8 mouse cellular contexts compared by ENCODE assay signal in the genomic region with DNA sequence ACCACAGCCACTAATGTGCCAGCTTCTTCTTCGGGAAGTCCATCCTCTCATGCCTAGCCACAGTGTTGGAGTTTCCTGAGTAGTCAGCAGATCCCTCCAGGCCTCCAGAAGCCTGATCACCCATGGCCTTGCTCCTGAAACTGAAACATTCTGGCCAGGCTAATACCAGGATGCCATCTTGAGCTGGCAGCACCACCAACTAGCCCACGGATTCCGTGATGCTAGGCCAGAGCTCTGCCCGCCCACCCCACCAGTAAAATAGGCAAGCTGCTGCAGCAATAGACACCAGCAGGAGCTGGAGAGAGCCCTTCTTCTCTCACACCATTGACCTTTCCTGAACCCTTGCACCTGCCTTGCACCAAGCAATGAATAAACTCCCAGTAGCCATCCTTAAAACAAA. TPM values are rescaled to one million over a fixed set of nuclear protein-coding genes. Genes with fewer than 3 reads are reported as not detected.
DNase-seq lines count a peak whose midpoint lies in the region.
"Had no signal": no experiment of that assay in that cellular context is flagged by ENCODE, and none has a peak within 500 bp of the region (broad histone marks: within the 10 kb centered on the region; RNA-seq: fewer than 3 reads in every experiment).

No protein-coding gene starts in this region.

- peak; percentile 89 for DNase-seq in heart, adult 11 months
- DNase-seq in heart, postnatal 36 days = no peak
- DNase-seq in right cerebral cortex, adult 18-20 months = peak; percentile 32
- DNase-seq in right cerebral cortex, postnatal 10 days (ENCODE audit: low spot score in 2 of 2) = no peak
- no peak for DNase-seq in cerebellum, postnatal 10 days
- DNase-seq: adrenal gland, postnatal 25 days; cerebellum, adult 11-12 months; cerebellum, adult 2 months had no signal

- intact Hi-C loops in heart, postnatal 36 days (cut with DNase I) = no loop called here

RNA-seq across cellular contexts. Expression of a gene that starts 17.6 kb away (rescaled TPM):
- total RNA-seq in heart, postnatal 36 days (2021) = 10 to 100 TPM; 13.0 to 14.1 TPM

RNA-seq across cellular contexts. Expression of a gene that starts 50.8 kb away (rescaled TPM):
- 1 to 10 TPM; 4.4 to 5.2 TPM for total RNA-seq in heart, postnatal 36 days (2021)

RNA-seq across cellular contexts. Expression of a gene that starts 55.1 kb away (rescaled TPM):
- total RNA-seq in heart, postnatal 36 days (2021) = 10 to 100 TPM; 22.2 to 25.6 TPM

Comparison
In these comparisons a context has a peak if more than half of its experiments do, and no peak if none do; other contexts are left out.
1. DNase-seq: peak in heart, adult 11 months (single experiment) and right cerebral cortex, adult 18-20 months (single experiment); none in heart, postnatal 36 days (0 of 2), right cerebral cortex, postnatal 10 days (0 of 2) and cerebellum, postnatal 10 days (0 of 2).